Mouse (Mus musculus): Measurements from ENCODE around the gene Trhde.

Trhde gene

DNA sequence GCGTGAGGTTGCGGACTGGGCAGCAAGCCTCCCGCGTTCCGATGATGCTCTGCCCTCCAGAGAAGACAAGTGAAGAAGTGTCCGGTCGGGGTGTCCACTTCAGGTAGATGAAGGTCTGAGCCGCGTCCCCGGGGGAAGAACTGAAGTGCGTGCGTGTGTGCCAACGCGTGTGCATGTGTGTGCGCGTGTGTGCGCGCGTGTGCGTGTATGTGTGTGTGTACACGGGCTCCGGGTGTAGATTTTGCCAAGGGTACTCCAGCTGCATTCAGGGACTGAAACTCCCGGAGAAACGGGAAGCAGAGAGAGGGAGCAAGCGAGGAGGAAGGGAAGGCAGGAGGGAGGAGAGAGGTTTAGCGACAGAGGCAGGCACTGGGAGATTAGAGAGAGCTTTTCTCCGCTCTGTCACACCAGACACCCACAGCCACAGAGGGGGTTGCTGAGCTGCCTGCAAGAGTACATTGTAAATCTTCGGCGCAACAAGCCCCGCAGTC lies at the start of gene Trhde:
Gene Trhde (minus strand): TSS at position 147 of the 491 bp plus-strand sequence.
- in situ Hi-C loops (cut with MboI, MseI) = no loop called here

DNA sequence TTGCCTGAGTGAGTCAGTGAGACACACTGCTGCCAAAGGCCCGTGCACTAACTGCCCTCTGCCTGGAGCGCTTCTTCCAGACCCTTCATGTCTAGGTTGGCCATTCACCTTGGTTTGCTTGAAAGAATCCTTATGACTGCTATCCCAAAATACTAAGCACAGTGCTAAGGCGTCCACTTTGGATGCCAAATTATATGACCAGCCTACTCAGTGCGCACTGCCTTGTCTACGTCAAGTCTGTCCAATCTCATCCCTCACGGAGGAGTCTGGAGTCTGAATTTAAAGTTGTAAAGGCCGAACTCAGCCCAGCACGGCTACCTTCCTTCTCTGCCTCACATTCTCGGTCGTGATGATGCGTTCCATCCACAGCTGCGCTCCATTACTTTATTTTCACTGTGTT lies 39.9 kb upstream of the Trhde start:
- in situ Hi-C loops (cut with MboI, MseI) = no loop called here

DNA sequence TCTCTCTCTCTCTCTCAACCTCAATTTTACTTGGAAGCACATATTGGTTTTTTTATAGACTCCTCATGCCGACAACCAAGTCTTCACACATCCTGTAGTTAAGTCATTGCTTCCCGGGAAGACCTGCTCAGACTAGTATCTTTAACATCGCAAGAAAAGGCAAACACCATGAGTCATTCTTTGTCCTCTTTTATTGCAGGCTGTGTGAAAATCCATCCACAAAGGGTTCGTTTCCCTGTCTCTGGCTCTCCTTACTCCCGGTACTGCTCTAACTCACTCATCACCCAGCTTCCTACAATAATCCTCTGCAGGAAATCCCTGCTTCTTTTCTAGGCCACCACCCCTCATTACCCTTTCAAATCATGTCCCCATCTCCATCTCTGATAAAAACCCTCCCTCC lies 39.3 kb upstream of the Trhde start:
- in situ Hi-C loops (cut with MboI, MseI) = no loop called here

DNA sequence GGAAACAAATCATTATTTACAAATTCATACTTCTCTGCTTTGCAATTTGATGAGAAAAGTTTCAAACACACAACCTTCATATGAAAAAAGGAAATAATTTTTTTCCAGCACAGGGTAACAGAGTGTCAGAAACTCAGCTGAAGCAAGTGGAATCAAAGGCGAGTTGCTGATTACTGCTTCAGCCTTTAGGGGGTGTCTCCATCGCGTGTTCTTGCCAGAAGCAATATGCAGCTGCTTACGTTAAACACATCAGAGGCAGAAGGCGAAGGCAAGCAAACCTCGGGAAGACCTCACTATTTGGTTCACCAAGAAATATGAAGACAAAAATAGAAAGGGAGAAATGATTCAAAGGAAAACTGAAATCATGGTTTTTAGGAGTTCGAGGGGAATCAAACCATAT lies 29.2 kb upstream of the Trhde start:
- in situ Hi-C loops (cut with MboI, MseI) = no loop called here

- in situ Hi-C loops (cut with MboI, MseI) = no loop called here
Observed at GRCm38 (mm10) chr10:114808799-114809198, 6.7 kb upstream of the Trhde start.

GRCm38 (mm10) chr10:114805884-114806283 lies 3.8 kb upstream of the Trhde start:
- in situ Hi-C loops (cut with MboI, MseI) = no loop called here

GRCm38 (mm10) chr10:114801457-114802160 lies 498 bp downstream of the Trhde start:
- in situ Hi-C loops (cut with MboI, MseI) = no loop called here

DNA sequence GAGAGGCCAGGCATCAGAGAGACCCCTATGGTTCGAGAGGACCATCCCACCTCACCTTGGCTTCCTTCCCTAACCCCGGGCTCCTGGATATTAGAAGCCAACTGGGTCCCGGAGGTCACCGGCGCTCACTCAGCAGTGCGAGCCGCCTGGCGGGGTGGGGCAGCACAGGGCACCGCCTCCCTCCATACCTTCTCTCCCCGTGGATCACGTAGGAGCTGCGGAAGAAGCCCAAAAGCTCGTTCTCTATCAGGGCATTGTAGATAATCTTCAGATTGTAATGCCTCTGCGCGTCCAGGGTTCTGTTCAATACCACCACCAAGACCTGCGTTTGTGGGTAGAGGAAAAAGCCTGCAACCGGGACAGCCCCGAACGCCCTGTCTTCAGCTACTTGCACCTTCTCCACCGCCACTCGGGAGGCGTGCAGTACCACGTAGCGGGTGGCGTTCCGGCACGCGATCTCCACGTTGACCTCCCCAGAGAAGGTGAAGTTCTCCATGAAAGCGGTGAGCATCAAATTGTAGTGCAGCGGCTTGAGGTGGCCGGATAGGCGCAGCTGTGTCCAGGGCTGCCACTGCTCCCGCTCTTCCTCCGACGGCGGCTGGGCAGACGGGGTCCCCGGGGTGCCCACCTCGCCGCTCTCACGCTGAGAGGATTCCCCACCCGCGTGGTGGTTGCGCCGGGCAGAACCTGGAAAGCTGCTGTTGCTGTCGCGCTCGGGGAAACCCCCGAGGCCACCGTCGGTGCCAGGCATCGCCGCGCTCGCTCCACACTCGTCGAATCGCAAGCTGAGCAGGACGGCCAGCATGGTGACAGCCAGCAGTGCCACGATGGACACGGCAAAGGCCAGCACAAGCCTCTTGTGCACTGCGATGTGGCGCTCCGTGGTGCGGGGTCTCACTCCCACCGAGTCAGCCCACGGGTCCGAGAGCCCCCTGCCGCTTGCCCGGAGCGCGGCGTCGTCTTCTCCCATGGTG lies 1.5 kb downstream of the Trhde start:
- in situ Hi-C loops (cut with MboI, MseI) = no loop called here

- in situ Hi-C loops (cut with MboI, MseI) = no loop called here
Observed at GRCm38 (mm10) chr10:114799481-114799880, 2.6 kb downstream of the Trhde start.

DNA sequence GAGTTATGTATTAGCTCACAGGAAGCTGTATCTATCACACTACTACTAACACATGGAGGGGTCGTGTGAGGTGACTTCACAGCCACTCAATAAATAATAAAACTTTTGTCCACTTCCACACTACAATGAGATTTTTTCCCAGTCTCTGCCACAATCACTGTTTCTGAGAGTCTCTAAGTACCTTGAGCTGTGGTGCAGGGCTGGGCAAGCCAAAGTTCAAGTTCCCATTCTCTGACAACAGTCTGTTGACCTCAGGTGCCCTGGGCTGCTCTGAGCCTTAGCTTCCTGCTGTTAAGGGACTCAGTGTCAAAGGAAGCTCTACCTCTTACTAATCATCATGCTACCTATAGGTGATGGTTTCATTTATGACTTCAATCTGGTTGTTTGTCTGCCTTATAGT lies 3.3 kb downstream of the Trhde start:
- in situ Hi-C loops (cut with MboI, MseI) = no loop called here

DNA sequence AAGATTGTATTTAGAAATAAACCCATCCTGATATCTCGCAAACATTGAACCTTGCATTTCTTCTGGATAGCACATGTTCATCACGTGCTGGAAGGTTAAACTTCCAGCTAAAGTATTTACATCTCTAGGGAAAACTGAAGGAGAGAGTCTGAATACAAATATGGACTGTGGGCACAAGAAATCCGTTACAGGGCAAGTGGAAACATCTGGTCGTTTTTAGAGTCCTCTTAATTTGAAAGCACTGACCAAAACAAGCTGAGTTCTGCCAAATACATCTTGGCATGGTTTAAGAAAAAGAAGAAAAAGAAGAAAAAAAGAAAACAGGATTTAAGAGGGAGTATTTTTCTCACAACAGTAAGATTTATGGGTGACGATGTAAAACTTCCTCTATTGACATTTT lies 3.9 kb downstream of the Trhde start:
- in situ Hi-C loops (cut with MboI, MseI) = no loop called here

GRCm38 (mm10) chr10:114797664-114798063 lies 4.4 kb downstream of the Trhde start:
- in situ Hi-C loops (cut with MboI, MseI) = no loop called here

GRCm38 (mm10) chr10:114796872-114797271 lies 5.2 kb downstream of the Trhde start:
- in situ Hi-C loops (cut with MboI, MseI) = no loop called here

DNA sequence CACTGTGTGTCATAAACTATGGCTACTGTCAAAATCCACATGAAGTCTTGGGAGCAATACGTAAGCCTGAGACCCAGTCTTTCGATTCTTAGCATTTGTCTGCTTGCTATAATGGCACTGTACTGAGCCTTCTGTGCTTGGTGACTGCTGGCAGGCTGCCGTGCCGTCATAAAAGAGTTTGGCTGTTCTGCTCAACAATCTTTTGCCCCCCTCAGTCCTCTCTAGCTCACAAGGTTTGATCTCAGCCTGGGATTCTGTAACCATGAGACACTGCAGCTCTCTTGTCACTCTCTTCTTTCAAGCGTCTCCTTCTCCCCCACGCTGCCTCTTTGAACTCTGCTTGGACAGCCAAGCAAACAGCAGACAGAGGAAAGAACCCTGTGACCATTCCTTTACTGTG lies 7.9 kb downstream of the Trhde start:
- in situ Hi-C loops (cut with MboI, MseI) = no loop called here

GRCm38 (mm10) chr10:114765914-114766313 lies 36.2 kb downstream of the Trhde start:
- in situ Hi-C loops (cut with MboI, MseI) = no loop called here

DNA sequence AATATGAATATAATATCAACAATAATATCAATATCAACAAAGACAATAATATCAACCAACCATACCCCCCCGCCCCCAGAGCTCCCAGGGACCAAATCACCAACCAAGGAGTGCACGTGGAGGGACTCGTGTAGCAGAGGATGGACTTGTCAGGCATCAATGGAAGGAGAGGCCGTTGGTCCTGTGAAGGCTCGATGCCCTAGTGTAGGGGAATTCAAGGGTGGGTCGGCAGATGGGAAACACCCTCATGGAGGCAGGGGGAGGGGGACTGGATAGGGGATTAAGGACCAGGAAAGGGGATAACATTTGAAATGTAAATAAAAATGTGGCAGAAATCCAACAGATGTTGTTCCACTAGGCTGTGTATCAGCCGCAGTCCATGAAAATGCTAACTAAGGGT lies 40.0 kb downstream of the Trhde start:
- in situ Hi-C loops (cut with MboI, MseI) = no loop called here

GRCm38 (mm10) chr10:114759240-114759639 lies 42.9 kb downstream of the Trhde start:
- in situ Hi-C loops (cut with MboI, MseI) = no loop called here

GRCm38 (mm10) chr10:114758614-114759013 lies 43.5 kb downstream of the Trhde start:
- in situ Hi-C loops (cut with MboI, MseI) = no loop called here

- in situ Hi-C loops (cut with MboI, MseI) = no loop called here
Observed at GRCm38 (mm10) chr10:114742755-114743705, 59.1 kb downstream of the Trhde start.

- in situ Hi-C loops (cut with MboI, MseI) = no loop called here
Observed at GRCm38 (mm10) chr10:114739916-114740315, 62.2 kb downstream of the Trhde start.

- in situ Hi-C loops (cut with MboI, MseI) = no loop called here
Observed at GRCm38 (mm10) chr10:114737581-114737980, 64.5 kb downstream of the Trhde start.
